Mouse (Mus musculus) frontal cortex, postnatal 10 days (tissue): ENCODE results near the gene Nek8.
"Not testable (repeated sequence)": the region's sequence is repeated elsewhere in the genome, so short reads cannot be mapped to it uniquely, and the experiment has no call there.

Experiments
- DNase-seq, 2 experiments: peaks; one replicate each; pipeline ENCODE4 v3.0.0; 2022; ENCODE audit warnings: low spot score in 2 of 2, mixed read lengths in 1 of 2

The Nek8 gene

GRCm38 (mm10) chr11:78146707-78147543 is 29.6 kb downstream of the Nek8 start:
- no peak for DNase-seq

- no peak for DNase-seq
These were observed 30.3 kb downstream of the Nek8 start for GRCm38 (mm10) chr11:78146168-78146567.

- no peak for DNase-seq
These were observed 33.0 kb downstream of the Nek8 start for GRCm38 (mm10) chr11:78143520-78143919.

- no peak for DNase-seq
These were observed 35.8 kb downstream of the Nek8 start for GRCm38 (mm10) chr11:78140665-78141064.

GRCm38 (mm10) chr11:78138023-78138422 is 38.5 kb downstream of the Nek8 start:
- no peak for DNase-seq

- DNase-seq: no peak
These were observed 38.9 kb downstream of the Nek8 start for GRCm38 (mm10) chr11:78137584-78137983.

GRCm38 (mm10) chr11:78136132-78136531 is 40.3 kb downstream of the Nek8 start:
- no peak for DNase-seq

- not testable (repeated sequence) for DNase-seq
These were observed 41.2 kb downstream of the Nek8 start for GRCm38 (mm10) chr11:78135314-78135713.

GRCm38 (mm10) chr11:78134344-78134743 is 42.1 kb downstream of the Nek8 start:
- no peak for DNase-seq

- DNase-seq: no peak
These were observed 42.6 kb downstream of the Nek8 start for GRCm38 (mm10) chr11:78133915-78134314.

GRCm38 (mm10) chr11:78129458-78129857 is 47.0 kb downstream of the Nek8 start:
- DNase-seq: no peak

- DNase-seq: no peak
These were observed 49.7 kb downstream of the Nek8 start for GRCm38 (mm10) chr11:78126739-78127138.

GRCm38 (mm10) chr11:78125691-78126090 is 50.8 kb downstream of the Nek8 start:
- DNase-seq: no peak

GRCm38 (mm10) chr11:78123782-78124181 is 52.7 kb downstream of the Nek8 start:
- no peak for DNase-seq

- no peak for DNase-seq
These were observed 53.7 kb downstream of the Nek8 start for GRCm38 (mm10) chr11:78122815-78123214.

- DNase-seq: no peak
These were observed 55.3 kb downstream of the Nek8 start for GRCm38 (mm10) chr11:78121176-78121575.

- DNase-seq: no peak
These were observed 56.6 kb downstream of the Nek8 start for GRCm38 (mm10) chr11:78119898-78120297.

- DNase-seq: no peak
These were observed 58.0 kb downstream of the Nek8 start for GRCm38 (mm10) chr11:78118467-78118866.

- no peak for DNase-seq
These were observed 60.4 kb downstream of the Nek8 start for GRCm38 (mm10) chr11:78116146-78116410.
